Mouse (Mus musculus) hindbrain, embryonic 12.5 days (tissue): ENCODE measurements around the gene Cbx2. TPM values are rescaled to one million over a fixed set of nuclear protein-coding genes. Genes with fewer than 3 reads are reported as not detected.

ENCODE experiments used
- ATAC-seq: fragments of 200-750 bp; cut with Nextera tagmentation; 2 replicates; pipeline ENCODE4 v1.8.0; 2017; ENCODE audit warnings: moderate TSS enrichment; ENCODE audit not compliant: low FRiP score
- H3K27ac ChIP-seq: fragments of 300-500 bp; sonication (generic); 2 replicates; pipeline ENCODE4 v1.5.1; 2016; ENCODE audit warnings: mild to moderate bottlenecking
- H3K27me3 ChIP-seq: fragments of 300-500 bp; sonication (generic); 2 replicates; pipeline ENCODE4 v1.6.1; 2016; ENCODE audit warnings: mild to moderate bottlenecking
- H3K36me3 ChIP-seq: fragments of 300-500 bp; sonication (generic); 2 replicates; pipeline ENCODE4 v1.6.1; 2016; ENCODE audit warnings: mild to moderate bottlenecking
- H3K4me1 ChIP-seq: fragments of 300-500 bp; sonication (generic); 2 replicates; pipeline ENCODE4 v1.6.1; 2016
- H3K4me2 ChIP-seq: fragments of 300-500 bp; sonication (generic); replicated peaks from 2 replicates; pipeline ENCODE4 v1.6.1; 2016; ENCODE audit warnings: mild to moderate bottlenecking
- H3K4me3 ChIP-seq: fragments of 300-500 bp; sonication (generic); 2 replicates; pipeline ENCODE4 v1.5.1; 2016; ENCODE audit warnings: mild to moderate bottlenecking
- H3K9ac ChIP-seq: fragments of 300-500 bp; sonication (generic); 2 replicates; pipeline ENCODE4 v1.6.1; 2016; ENCODE audit warnings: mild to moderate bottlenecking, moderate library complexity
- H3K9me3 ChIP-seq: fragments of 300-500 bp; sonication (generic); replicated peaks from 2 replicates; pipeline ENCODE4 v1.6.1; 2016; ENCODE audit warnings: mild to moderate bottlenecking
- WGBS: fragments of 180-500 bp; shearing (Covaris S2); methylation state at CpG from one replicate; pipeline ENCODE4 v1.1.7; 2016; 5-methylcytosine and 5-hydroxymethylcytosine counted together
- polyA plus RNA-seq: library from polyadenylated mRNA; unstranded; fragments of >200 nt; fragmentation: Nextera tagmentation; extraction: Ambion mirVana; gene quantifications from 2 replicates; pipeline ENCODE4 v1.2.1, GENCODE M21; 2016

Gene Cbx2
- polyA plus RNA-seq, 1 experiment from 2014 or later: 62.5 TPM

- no peak for ATAC-seq
- Histone ChIP-seq H3K4me2 (peak overlapping the region; percentile 73), H3K4me1 (peaks cover 71% of the 10 kb centered on the region), H3K27ac (no peak overlapping the region), H3K27me3 (peaks cover 75% of the 10 kb centered on the region), H3K9me3 (no peaks in the 10 kb centered on the region), H3K9ac (no peak overlapping the region; the same call in 1 of the 2 replicates), H3K36me3 (peaks cover 8% of the 10 kb centered on the region; the same call in 1 of the 2 replicates), H3K4me3 (peak overlapping the region; percentile 40)
- WGBS: 3% methylated on average over 18 of the region's 18 CpGs
Measured at GRCm38 (mm10) chr11:119037780-119038401, 15.1 kb downstream of the Cbx2 start.

- Histone ChIP-seq H3K36me3 (peaks cover 8% of the 10 kb centered on the region; the same call in 1 of the 2 replicates), H3K9ac (peak overlapping the region; percentile 82; the same call in 1 of the 2 replicates), H3K27ac (no peak overlapping the region), H3K9me3 (no peaks in the 10 kb centered on the region), H3K4me1 (peaks cover 72% of the 10 kb centered on the region), H3K27me3 (peaks cover 80% of the 10 kb centered on the region), H3K4me3 (peak overlapping the region; percentile 56; the same call in 1 of the 2 replicates), H3K4me2 (peak overlapping the region; percentile 95)
- WGBS: 27% methylated on average over 22 of the region's 22 CpGs
- ATAC-seq: no peak
Measured at GRCm38 (mm10) chr11:119038744-119039484, 16.2 kb downstream of the Cbx2 start.

DNA sequence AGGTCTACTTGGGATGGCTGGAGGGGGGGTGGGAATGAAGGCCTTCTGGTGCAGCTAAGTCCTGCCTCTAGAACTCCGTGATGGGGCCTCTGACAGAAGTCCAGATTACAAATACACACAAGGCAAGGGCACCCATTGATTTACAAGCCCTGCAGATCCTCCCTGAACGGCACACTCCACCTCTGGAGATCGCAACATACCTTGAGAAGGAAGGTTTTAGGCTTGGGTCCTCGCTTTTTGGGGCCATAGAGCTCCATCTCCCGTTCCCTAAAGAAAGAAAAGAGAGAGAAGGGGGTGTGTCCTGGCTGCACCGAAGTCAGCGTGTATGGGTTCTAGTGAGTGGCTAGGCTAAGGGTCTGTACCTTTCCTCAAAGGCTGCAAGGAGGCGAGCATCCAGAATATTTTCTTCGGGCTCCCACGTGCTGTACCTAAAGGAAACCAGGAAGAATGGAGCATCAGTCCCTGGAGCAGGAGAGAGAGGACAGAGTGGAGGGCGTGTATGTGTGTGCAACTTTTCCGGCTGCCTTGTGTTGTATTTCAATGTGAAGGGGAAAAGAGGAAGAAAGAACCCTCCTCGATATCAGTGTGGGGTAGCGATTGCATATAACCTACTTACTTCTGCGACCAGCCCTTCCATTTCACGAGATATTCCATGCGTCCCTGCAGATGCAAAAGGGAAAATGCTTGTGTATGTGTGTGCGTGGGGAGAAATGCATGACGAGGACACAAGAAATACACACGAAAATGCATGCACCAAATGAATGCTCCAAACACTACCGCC is 17.2 kb downstream of the Cbx2 start:
- peak overlapping the region; percentile 56 for H3K4me3 ChIP-seq
- 5% methylated on average over 21 of the region's 21 CpGs for WGBS
- peak overlapping the region; percentile 91 for H3K27ac ChIP-seq
- peaks cover 8% of the 10 kb centered on the region; the same call in 1 of the 2 replicates for H3K36me3 ChIP-seq
- H3K27me3 ChIP-seq: peaks cover 81% of the 10 kb centered on the region
- H3K4me1 ChIP-seq: peaks cover 72% of the 10 kb centered on the region
- peak overlapping the region; percentile 82 for H3K9ac ChIP-seq
- peak overlapping the region; percentile 95 for H3K4me2 ChIP-seq
- H3K9me3 ChIP-seq: no peaks in the 10 kb centered on the region
- no peak for ATAC-seq

- Histone ChIP-seq H3K4me2 (peak within 1 kb of the TSS; percentile 95), H3K27ac (peak within 1 kb of the TSS; percentile 91), H3K36me3 (peaks cover 8% of the 10 kb centered on the region; the same call in 1 of the 2 replicates), H3K27me3 (peaks cover 81% of the 10 kb centered on the region), H3K4me1 (peaks cover 70% of the 10 kb centered on the region), H3K9me3 (no peaks in the 10 kb centered on the region), H3K4me3 (peak within 1 kb of the TSS; percentile 56), H3K9ac (peak within 1 kb of the TSS; percentile 82)
- peak; percentile 92 for ATAC-seq
- WGBS: under 1% methylated on average over 46 of the region's 63 CpGs
Measured at GRCm38 (mm10) chr11:119040600-119041324, 18.0 kb downstream of the Cbx2 start, which contains the start of gene Cbx8. Gene Cbx8, minus strand, starts transcription at chr11:119040969.

- H3K4me3 ChIP-seq: peak overlapping the region; percentile 56
- peaks cover 8% of the 10 kb centered on the region; the same call in 1 of the 2 replicates for H3K36me3 ChIP-seq
- H3K9ac ChIP-seq: peak overlapping the region; percentile 82
- ATAC-seq: peak; percentile 65
- WGBS: under 1% methylated on average over 31 of the region's 31 CpGs
- no peaks in the 10 kb centered on the region for H3K9me3 ChIP-seq
- peaks cover 81% of the 10 kb centered on the region for H3K27me3 ChIP-seq
- H3K4me1 ChIP-seq: peaks cover 68% of the 10 kb centered on the region
- H3K4me2 ChIP-seq: peak overlapping the region; percentile 95
- peak overlapping the region; percentile 91 for H3K27ac ChIP-seq
Measured at GRCm38 (mm10) chr11:119041325-119041716, 18.6 kb downstream of the Cbx2 start.

DNA sequence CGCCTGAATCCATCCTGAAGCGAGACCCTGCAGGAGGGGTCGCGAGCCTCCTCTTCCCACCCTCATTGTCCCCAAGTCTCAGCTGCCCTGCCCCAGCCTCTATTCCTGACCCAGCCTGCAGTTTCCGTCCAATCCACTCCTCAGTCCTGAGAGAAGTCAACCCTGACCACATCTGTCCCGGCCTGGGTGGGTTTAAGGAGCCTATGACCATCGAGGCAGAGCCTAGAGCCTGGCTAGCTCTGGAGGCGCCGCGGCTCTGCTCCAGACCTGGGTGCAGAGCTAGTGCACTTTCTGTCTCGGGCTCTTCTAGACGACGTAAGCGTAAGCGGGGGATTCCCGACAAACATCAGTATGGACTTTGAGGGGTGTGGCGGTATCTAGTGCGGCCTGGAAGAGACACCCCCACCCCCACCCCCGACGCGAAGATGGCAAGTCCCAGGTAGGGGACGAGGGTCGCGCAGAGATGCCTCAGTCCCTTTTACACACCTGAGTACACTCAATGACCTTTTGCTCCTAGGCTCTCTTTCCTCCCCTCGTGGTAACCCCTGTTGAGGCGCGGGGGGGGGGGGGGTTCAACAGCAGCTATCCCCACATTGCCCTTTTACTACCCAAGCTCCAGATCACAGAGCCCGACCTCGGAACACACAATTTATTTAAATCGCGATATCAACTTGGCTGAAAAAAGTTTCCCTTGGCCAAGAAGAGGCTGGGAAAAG is 19.1 kb downstream of the Cbx2 start:
- Histone ChIP-seq H3K4me1 (peaks cover 70% of the 10 kb centered on the region), H3K27me3 (peaks cover 82% of the 10 kb centered on the region), H3K9me3 (no peaks in the 10 kb centered on the region), H3K4me2 (peak overlapping the region; percentile 95), H3K27ac (peak overlapping the region; percentile 91), H3K4me3 (peak overlapping the region; percentile 56), H3K36me3 (peaks cover 8% of the 10 kb centered on the region; the same call in 1 of the 2 replicates), H3K9ac (peak overlapping the region; percentile 82)
- ATAC-seq: peak; percentile 14
- under 1% methylated on average over 31 of the region's 31 CpGs for WGBS

DNA sequence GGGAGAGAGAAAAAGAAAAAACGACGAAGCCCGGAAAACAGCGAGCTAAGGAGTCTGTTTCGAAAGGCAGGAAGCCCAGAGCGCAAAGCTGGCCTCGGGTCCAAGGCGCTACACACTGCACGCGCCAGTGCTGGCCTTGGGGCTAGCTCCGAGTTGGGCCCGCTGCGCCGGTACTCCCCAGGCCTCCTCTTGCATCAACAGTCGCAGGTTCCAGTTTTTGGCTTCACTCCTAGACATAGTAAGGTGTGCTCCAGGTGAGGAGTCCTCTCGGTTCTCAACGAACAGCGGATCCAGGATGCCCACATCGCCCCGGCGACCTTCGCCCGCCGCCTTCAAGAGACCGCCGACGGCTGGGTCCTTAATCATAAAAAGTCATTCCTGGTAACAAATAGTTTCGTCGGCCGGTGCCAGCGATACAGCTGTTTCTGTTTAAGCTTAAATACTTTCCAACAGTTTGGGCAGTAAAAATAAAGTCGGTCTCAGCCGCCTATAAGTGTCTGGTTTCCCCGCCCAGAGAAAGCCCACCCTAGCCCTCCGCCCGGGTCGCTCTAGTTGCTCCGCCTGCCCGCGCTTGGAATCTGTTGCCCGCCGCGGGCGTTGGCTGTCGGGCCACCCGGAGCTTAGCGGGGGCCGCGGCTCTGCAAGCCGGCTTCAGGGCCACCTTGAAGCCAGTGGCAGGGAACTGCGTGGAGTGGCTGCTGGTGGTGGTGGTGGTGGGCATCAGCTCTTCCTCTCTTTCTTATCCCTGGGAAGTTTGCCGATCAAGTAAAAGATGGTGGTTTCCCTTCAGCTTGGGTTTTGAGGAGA is 19.9 kb downstream of the Cbx2 start:
- peaks cover 8% of the 10 kb centered on the region; the same call in 1 of the 2 replicates for H3K36me3 ChIP-seq
- ATAC-seq: no peak
- 0 out of 2 replicates have a peak overlapping the region, but pooled peaks have one; percentile 25 for H3K4me2 ChIP-seq
- peaks cover 83% of the 10 kb centered on the region for H3K27me3 ChIP-seq
- peaks cover 70% of the 10 kb centered on the region for H3K4me1 ChIP-seq
- no peak overlapping the region for H3K4me3 ChIP-seq
- H3K9ac ChIP-seq: no peak overlapping the region; the same call in 1 of the 2 replicates
- under 1% methylated on average over 52 of the region's 52 CpGs for WGBS
- H3K27ac ChIP-seq: no peak overlapping the region
- H3K9me3 ChIP-seq: no peaks in the 10 kb centered on the region

DNA sequence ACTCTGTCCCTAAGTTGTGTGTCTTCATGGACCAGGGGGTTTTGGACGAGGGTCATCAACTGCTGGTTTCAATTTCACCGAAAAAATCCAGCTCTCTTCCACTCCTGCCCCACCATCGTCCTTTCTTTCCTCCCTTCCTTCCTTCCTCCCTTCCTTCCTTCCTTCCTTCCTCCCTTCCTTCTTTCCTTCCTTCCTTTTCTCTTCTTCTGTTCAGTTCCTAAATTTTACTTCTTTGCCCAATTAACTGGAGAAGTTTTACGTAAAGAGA is 20.4 kb downstream of the Cbx2 start:
- Histone ChIP-seq H3K27me3 (peaks cover 84% of the 10 kb centered on the region), H3K4me2 (no peak overlapping the region), H3K4me1 (peaks cover 70% of the 10 kb centered on the region), H3K36me3 (peaks cover 8% of the 10 kb centered on the region; the same call in 1 of the 2 replicates), H3K9ac (no peak overlapping the region), H3K4me3 (no peak overlapping the region), H3K9me3 (no peaks in the 10 kb centered on the region), H3K27ac (no peak overlapping the region)
- ATAC-seq: no peak
- WGBS: 3% methylated on average over 4 of the region's 4 CpGs

DNA sequence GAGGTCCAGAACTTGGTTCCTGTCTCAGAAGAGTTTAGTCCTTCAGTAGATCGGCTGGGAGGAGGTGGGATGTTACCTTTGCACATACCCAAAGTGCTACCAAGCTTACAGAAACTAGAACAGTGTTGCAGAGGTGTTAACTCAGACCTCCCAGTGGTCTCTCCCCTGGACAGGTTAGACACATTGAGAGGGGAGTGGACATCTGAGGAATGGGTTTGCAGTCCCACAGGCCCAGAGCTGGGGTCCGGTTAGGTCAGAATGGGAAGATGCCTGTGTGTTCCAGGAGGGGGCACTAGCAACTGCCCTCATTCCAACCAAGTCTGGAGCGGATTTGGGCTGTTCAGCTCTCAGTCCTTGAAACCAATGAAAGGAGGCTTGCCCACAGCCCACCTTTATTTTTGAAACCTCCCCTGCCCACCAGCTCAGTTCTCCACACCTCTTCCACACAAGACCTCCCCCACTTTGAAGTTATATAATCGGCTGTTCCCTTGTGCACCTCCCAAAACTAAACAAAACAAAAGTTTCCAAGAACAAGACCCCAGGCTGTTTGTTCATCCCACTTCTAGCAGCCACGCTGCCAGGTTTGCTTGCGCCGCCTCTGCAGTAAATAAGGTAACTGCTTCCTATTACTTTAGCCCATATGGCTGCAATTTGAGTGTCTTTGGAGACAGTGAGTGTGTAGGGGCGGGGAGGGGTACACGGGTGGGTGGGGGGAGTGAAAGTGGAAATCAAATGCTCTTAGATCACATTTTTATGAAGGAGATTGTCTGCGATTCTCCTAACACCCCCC is 21.2 kb downstream of the Cbx2 start:
- 4% methylated on average over 10 of the region's 10 CpGs for WGBS
- Histone ChIP-seq H3K9me3 (no peaks in the 10 kb centered on the region), H3K36me3 (peaks cover 3% of the 10 kb centered on the region; the same call in 1 of the 2 replicates), H3K4me3 (no peak overlapping the region), H3K9ac (no peak overlapping the region), H3K27me3 (peaks cover 84% of the 10 kb centered on the region), H3K4me2 (peak overlapping the region; percentile 32; the same call in 1 of the 2 replicates), H3K27ac (no peak overlapping the region), H3K4me1 (peaks cover 68% of the 10 kb centered on the region)
- no peak for ATAC-seq
